Comparison of ENCODE assay signal across 12 mouse cellular contexts in the genomic region with DNA sequence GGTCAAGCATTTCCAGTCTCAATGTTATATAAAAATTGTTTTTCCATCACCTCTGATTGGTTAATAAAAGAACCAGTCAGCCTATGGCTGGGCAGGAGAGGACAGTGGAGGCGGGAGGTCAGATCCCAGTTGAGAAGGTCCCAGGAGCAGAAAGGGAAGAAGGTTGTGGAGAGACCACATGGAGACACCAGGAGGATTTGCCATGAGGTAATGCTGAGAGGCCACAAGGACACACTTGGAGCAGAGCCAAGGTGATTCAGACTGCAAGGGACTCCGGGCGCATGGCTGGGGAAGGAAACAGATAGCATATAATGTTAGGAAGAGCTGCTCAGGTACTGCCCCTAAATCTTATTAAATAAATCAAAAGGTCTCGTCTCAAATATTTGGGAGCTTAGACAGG. TPM values are rescaled to one million over a fixed set of nuclear protein-coding genes. Genes with fewer than 3 reads are reported as not detected.
DNase-seq lines count a peak whose midpoint lies in the region; ATAC-seq and TF ChIP-seq lines count a peak whose summit lies in the region.
"Had no signal": no experiment of that assay in that cellular context is flagged by ENCODE, and none has a peak within 500 bp of the region (broad histone marks: within the 10 kb centered on the region; RNA-seq: fewer than 3 reads in every experiment).

No protein-coding gene starts in this region.

- 62% methylated on average over 4 of the region's 4 CpGs for WGBS in intestine, embryonic 15.5 days
- 78% methylated on average over 4 of the region's 4 CpGs for WGBS in forebrain, postnatal 0 days

- H3K36me3 ChIP-seq in intestine, embryonic 15.5 days: no peaks in the 10 kb centered on the region; the same call in 1 of the 2 replicates
- H3K36me3 ChIP-seq in forebrain, postnatal 0 days (ENCODE audit: insufficient read depth): peaks cover 11% of the 10 kb centered on the region

- DNase-seq in adrenal gland, adult (ENCODE audit: inconsistent age in 2 of 2, low spot score in 1 of 2): peak; percentile 80 to 88
- no peak for DNase-seq in adrenal gland, postnatal 4 days (ENCODE audit: low spot score in 2 of 2)
- DNase-seq in heart, postnatal 4 days: peak; percentile 42
- no peak for DNase-seq in heart, adult 11 months
- DNase-seq in MN1 (ENCODE audit: low spot score): peak; percentile 87
- DNase-seq in left cerebral cortex, adult 2 months (ENCODE audit: extremely low spot score in 1 of 2, low spot score in 2 of 2): no peak
- no peak for DNase-seq in forebrain, postnatal 0 days
- DNase-seq: embryo, embryonic 11 days; right cerebral cortex, postnatal 25 days had no signal

- no peaks in the 10 kb centered on the region for H3K27me3 ChIP-seq in intestine, embryonic 15.5 days (replicated peaks)
- no peaks in the 10 kb centered on the region for H3K27me3 ChIP-seq in forebrain, postnatal 0 days (ENCODE audit: insufficient read depth, low read length)
- H3K27me3 ChIP-seq: kidney, embryonic 15.5 days had no signal

- no peak overlapping the region for H3K4me2 ChIP-seq in intestine, embryonic 15.5 days (replicated peaks)
- no peak overlapping the region for H3K4me2 ChIP-seq in forebrain, postnatal 0 days (ENCODE audit: low read depth)
- H3K4me2 ChIP-seq: kidney, embryonic 15.5 days had no signal

- no peak overlapping the region for H3K4me3 ChIP-seq in intestine, embryonic 15.5 days (replicated peaks)
- H3K4me3 ChIP-seq in left cerebral cortex, adult 2 months: no peak overlapping the region
- no peak overlapping the region for H3K4me3 ChIP-seq in forebrain, postnatal 0 days (ENCODE audit: low read depth, low read length)
- H3K4me3 ChIP-seq: kidney, embryonic 15.5 days had no signal

- H3K4me1 ChIP-seq in intestine, embryonic 15.5 days (replicated peaks): 0 out of 2 replicates have a peak, but pooled peaks cover 5% of the 10 kb centered on the region
- H3K4me1 ChIP-seq in forebrain, postnatal 0 days (ENCODE audit: insufficient read depth): no peaks in the 10 kb centered on the region

- H3K27ac ChIP-seq in intestine, embryonic 15.5 days: no peak overlapping the region
- no peak overlapping the region for H3K27ac ChIP-seq in left cerebral cortex, adult 2 months
- H3K27ac ChIP-seq in forebrain, postnatal 0 days (ENCODE audit: low read depth, low read length): no peak overlapping the region
- H3K27ac ChIP-seq: kidney, embryonic 15.5 days; liver, embryonic 14.5 days had no signal

- no peak overlapping the region for H3K9ac ChIP-seq in intestine, embryonic 15.5 days
- H3K9ac ChIP-seq in forebrain, postnatal 0 days: no peak overlapping the region
- H3K9ac ChIP-seq: kidney, embryonic 15.5 days; liver, embryonic 14.5 days had no signal

- peak; percentile 69 for ATAC-seq in intestine, embryonic 15.5 days
- ATAC-seq in forebrain, postnatal 0 days: no peak

- intact Hi-C loops in left cerebral cortex, adult 2 months (cut with DNase I): no loop called here

- no peak for TF ChIP-seq CTCF in left cerebral cortex, adult 2 months (IDR thresholded peaks at IDR 0.05)
- TF ChIP-seq CTCF in forebrain, postnatal 0 days (IDR thresholded peaks at IDR 0.05; ENCODE audit: low read depth): no peak

- no peaks in the 10 kb centered on the region for H3K9me3 ChIP-seq in intestine, embryonic 15.5 days
- H3K9me3 ChIP-seq in forebrain, postnatal 0 days (ENCODE audit: low read length): no peaks in the 10 kb centered on the region
- H3K9me3 ChIP-seq: kidney, embryonic 15.5 days had no signal

RNA-seq across cellular contexts. Expression of a gene that starts 32.8 kb away (rescaled TPM):
- 10 to 100 TPM; 68.7 to 79.2 TPM for total RNA-seq in adrenal gland, postnatal 4 days (2021)
- 10 to 100 TPM; 93.6 to 95.8 TPM for total RNA-seq in heart, postnatal 4 days (2021)
- polyA plus RNA-seq in intestine, embryonic 15.5 days (2015; fragmentation: Nextera tagmentation; extraction: Ambion mirVana): 168 and 171 TPM in 2 replicates
- 10 to 100 TPM; 61.0 to 65.0 TPM for total RNA-seq in left cerebral cortex, adult 2 months (2021)
- total RNA-seq in forebrain, postnatal 0 days (2014; rRNA removed): 114 and 147 TPM in 2 replicates
- 221 and 234 TPM in 2 replicates for polyA plus RNA-seq in forebrain, postnatal 0 days (2015; fragmentation: Nextera tagmentation; extraction: Ambion mirVana)

RNA-seq across cellular contexts. Expression of a gene that starts 32.8 kb away (rescaled TPM):
- total RNA-seq in adrenal gland, postnatal 4 days (2021): 10 to 100 TPM; 31.8 to 33.1 TPM
- total RNA-seq in heart, postnatal 4 days (2021): 10 to 100 TPM; 23.0 to 23.7 TPM
- polyA plus RNA-seq in intestine, embryonic 15.5 days (2015; fragmentation: Nextera tagmentation; extraction: Ambion mirVana): 20.1 and 20.8 TPM in 2 replicates
- total RNA-seq in left cerebral cortex, adult 2 months (2021): 10 to 100 TPM; 21.0 to 21.2 TPM
- total RNA-seq in forebrain, postnatal 0 days (2014; rRNA removed): 9.7 and 12.6 TPM in 2 replicates
- 5.2 and 9.3 TPM in 2 replicates for polyA plus RNA-seq in forebrain, postnatal 0 days (2015; fragmentation: Nextera tagmentation; extraction: Ambion mirVana)

Comparison
In these comparisons a context has a peak if more than half of its experiments do, and no peak if none do; other contexts are left out.
1. DNase-seq: peak in adrenal gland, adult (2 of 2), heart, postnatal 4 days (single experiment) and MN1 (single experiment); none in adrenal gland, postnatal 4 days (0 of 2), heart, adult 11 months (single experiment), left cerebral cortex, adult 2 months (0 of 2) and forebrain, postnatal 0 days (single experiment).